Mouse (Mus musculus) megakaryocyte, adult 5-6 weeks (primary cell): ENCODE measurements at regions not wholly inside any gene's neighbourhood (a gene's known extent, or its start where the extent isn't known, plus 50 kb on each side); places are given as distances from the start of the nearest gene placed in this dataset.

Experiments
- ATAC-seq: 2 replicates; pipeline ENCODE4 v1.8.0; 2016; ENCODE audit warnings: mild to moderate bottlenecking, inconsistent platforms; ENCODE audit not compliant: poor library complexity, severe bottlenecking

GRCm38 (mm10) chr4:33594997-33595657, 285.0 kb downstream of the Rngtt start:
- ATAC-seq = no peak

DNA sequence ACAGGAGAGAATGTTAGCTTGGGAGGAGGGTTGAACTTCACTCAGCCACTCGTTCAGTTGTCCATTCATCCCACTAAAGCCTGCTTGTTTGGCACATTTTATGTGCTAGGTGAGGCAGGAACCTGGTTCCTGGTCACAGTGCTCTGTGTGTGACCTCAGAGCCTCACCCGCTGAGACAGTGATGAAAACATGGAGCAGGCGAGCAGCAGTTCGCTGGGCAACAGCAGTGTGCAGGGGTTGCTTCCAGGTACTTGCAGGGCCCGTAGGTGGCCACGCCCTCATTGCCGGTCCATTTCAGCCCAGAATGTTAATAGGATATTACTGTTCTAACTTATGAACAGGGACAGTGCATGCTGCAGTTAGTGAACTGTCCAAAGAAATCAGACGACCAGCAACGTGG, 285.7 kb downstream of the Rngtt start:
- ATAC-seq = no peak

GRCm38 (mm10) chr4:33599966-33600365, 289.9 kb downstream of the Rngtt start:
- ATAC-seq = no peak

- ATAC-seq = no peak
These were observed 290.7 kb downstream of the Rngtt start for GRCm38 (mm10) chr4:33600805-33601204.

DNA sequence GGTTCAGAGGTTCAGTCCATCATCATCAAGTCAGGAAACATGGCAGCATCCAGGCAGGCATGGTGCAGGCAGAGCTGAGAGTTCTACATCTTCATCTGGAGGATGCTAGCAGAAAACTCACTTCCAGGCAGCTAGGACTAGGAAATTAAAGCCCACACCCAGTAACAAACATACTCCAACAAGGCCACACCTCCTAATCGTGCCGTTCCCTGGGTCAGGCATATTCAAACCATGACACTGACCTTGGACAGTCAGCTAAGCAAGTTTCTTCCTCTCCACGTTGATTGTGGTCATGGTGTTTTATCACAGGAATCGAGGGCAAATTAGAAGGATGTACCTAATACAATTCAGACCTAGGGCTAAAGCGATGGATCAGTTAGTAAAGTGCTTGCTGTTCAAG, 294.5 kb downstream of the Rngtt start:
- no peak for ATAC-seq

DNA sequence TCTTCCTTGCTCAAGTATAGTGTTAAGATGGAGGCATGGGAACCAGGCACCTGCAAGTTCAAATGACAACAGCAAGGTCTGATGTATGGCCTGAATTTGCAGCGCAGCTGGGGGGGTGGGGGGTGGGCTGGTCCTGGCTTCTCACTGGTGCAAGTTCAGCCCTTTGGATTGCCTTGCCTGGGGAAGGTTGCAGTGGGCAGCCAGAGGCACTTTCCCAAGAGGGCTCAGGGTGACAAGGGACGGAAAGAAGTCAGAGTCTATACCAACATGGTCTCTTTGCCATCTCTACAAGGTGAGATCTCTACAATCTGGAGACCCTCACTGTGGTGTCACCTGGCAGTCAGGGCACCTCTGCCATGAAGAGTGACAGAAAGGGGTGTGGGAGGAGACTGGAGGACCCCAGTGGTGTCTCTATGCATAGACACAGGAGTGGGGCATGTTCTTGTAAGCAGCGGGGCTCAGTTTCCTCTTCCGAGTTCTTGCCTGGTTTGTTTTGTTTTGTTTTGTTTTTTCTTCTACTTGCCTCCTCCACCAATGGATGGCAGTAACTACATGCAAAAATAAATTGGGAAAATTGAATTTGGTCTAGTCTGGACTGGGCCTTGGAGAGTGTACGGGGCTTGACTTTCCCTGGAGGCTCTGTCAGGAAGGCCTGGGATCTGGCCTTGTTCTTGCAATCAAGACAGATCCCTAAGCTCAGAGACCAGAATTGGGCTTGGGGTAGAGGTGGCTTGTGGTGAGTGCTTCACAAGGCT, 284.4 kb upstream of the Cnr1 start:
- ATAC-seq = no peak

DNA sequence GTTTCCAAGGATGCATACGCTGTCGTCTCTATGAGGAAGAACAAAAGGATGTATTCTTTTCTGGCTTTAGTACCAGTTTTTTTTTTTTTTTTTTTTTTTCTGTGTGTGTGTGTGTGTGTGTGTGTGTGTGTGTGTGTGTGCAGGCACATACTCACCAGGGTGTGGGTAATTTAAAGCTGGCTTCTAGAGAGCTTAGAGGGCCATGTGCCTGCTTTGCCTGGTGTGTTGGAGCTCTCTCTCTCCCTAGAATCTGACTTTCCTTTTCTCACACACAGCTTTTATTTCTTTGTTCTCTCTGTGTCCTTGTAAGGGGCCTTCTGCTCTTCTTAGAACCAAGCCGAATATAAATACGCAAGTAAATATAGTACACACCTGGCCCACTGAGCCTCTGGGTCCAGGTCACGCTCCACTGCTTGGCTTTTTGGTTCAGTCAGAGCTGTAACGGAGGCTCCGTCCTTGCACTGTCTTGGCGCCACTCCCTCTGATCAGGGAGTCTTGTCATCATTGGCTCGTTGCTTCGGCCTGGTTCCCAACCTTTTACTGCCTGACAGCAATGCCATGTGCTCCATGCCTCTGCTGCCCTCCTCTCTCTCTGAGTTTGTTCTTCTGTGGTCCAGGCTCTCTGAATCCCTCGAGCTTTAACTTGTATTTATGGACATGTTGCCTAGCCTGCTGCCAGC, 283.7 kb upstream of the Cnr1 start:
- ATAC-seq = no peak

DNA sequence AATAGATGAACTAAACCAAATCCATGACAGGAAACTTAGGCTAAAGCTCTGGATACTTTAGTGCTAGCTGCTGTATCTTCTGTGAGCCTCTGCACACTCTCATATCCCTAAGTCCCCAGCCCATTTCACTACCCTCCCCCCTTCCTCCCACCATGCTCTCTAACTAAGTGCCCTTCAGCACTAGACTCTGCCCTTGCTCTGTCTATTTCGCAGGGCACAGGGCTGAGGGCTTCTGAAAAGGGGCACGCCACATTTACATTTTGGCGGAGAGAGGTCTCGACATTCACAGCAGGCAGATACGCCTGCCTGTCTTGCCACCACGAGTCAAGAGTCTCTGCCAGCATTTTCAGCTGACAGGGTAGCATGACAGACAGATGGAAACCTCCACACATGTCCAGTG, 282.5 kb upstream of the Cnr1 start:
- ATAC-seq = no peak

GRCm38 (mm10) chr4:33642526-33642925, 281.9 kb upstream of the Cnr1 start:
- no peak for ATAC-seq

DNA sequence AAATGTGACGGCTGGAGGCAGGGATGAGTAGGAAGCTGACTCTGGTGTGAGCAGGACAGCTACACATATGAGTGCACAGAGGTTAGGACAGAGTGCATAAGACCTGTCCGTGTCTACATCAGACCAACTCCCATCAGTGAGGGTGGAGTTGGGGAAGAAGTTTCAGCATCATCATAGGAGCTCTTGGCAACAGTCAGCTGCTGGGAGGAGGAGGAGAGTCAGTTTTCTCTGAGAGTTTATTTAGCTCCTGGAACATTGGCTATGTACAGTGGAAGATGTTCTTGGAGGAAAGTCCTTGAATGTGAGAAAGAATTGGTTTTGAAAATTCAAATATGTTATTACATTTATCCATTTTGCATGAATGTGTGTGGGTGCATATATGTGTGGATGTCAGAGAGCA, 279.2 kb upstream of the Cnr1 start:
- ATAC-seq = no peak

GRCm38 (mm10) chr4:33651292-33651691, 273.1 kb upstream of the Cnr1 start:
- ATAC-seq = no peak

- no peak for ATAC-seq
These were observed 264.6 kb upstream of the Cnr1 start for GRCm38 (mm10) chr4:33659766-33660165.

GRCm38 (mm10) chr4:33660553-33660952, 263.8 kb upstream of the Cnr1 start:
- ATAC-seq = no peak

DNA sequence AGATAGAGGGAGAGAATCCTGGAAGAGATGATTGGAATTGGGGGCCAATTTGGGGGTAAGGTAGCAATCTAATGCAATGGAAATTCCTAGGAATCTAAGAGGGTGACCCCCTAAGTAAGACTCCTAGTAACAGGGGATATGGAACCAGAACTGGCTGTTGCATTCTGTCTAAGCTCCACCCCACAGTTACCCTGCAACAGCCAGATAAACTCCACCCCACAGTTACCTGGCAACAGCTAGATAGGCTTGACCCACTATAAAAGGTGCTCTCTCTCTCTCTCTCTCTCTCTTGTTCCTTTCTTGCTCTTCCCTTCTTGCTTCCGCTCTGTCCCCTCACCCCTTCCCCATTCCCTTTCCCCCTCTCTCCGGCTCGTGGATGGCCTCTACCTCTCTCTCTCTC, 262.5 kb upstream of the Cnr1 start:
- no peak for ATAC-seq

GRCm38 (mm10) chr4:33662965-33663364, 261.4 kb upstream of the Cnr1 start:
- ATAC-seq = no peak

GRCm38 (mm10) chr4:33663616-33664473, 260.5 kb upstream of the Cnr1 start:
- no peak for ATAC-seq

GRCm38 (mm10) chr4:33664474-33664822, 259.9 kb upstream of the Cnr1 start:
- ATAC-seq = no peak

DNA sequence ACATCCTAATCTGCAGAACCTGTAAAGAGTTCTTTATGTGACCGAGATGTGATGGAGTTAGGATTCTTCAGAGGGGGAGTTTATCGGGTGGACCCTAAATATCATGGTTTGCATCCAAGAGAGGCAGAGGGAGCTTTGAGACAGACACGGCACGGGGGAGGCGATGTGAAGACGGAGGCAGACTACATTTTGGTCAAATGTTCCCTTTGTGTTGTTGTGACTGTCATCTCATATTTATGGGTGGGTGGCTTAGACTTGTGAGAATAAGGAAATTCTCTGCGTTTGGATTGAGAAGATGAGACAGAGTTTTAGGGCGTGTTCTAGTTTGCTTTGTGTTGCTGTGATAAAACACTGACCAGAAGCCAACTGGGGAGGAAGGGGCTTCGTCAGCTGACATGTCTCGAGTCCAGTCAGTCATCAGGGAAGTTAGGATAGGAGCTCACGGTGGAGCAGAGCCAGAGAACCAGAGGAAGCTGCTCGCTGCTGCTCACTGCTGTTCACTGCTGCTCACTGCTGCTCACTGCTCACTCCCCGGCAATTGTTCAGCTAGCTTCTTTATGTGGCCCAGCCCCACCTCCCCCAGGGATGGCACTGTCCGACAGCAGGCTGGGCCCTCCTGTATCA, 259.0 kb upstream of the Cnr1 start:
- no peak for ATAC-seq

- ATAC-seq = no peak
These were observed 256.0 kb upstream of the Cnr1 start for GRCm38 (mm10) chr4:33668431-33668830.

DNA sequence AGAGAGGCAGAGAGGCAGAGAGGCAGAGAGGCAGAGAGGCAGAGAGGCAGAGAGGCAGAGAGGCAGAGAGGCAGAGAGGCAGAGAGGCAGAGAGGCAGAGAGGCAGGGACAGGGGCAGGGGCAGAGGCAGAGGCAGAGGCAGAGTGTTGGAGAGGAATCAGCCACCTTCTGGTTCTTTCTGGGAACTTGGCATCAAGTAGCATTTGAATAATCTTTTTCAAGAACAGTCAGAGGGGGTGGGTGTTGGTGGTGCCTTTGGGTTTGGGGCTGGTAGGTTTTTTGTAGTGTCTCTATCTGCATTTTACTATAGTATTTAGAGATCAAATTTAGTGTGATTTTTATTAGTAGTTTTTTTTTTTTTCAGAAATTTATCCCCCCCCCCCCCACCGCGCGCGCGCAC, 249.3 kb upstream of the Cnr1 start:
- no peak for ATAC-seq

GRCm38 (mm10) chr4:33679351-33679750, 245.0 kb upstream of the Cnr1 start:
- no peak for ATAC-seq
